Mouse (Mus musculus) olfactory bulb, adult 2 months (tissue): ENCODE measurements around the gene Cdyl2. TPM values are rescaled to one million over a fixed set of nuclear protein-coding genes. Genes with fewer than 3 reads are reported as not detected.

Experiments used
- H3K27ac ChIP-seq: fragments of 200-500 bp; 2 replicates; pipeline ENCODE4 v1.5.1; 2012; ENCODE audit warnings: low read depth, low read length; ENCODE audit not compliant: insufficient read depth
- H3K4me1 ChIP-seq: fragments of 200-500 bp; 2 replicates; pipeline ENCODE4 v1.6.1; 2012; ENCODE audit warnings: low read length; ENCODE audit not compliant: control insufficient read depth, insufficient read depth
- H3K4me3 ChIP-seq: fragments of 200-500 bp; 2 replicates; pipeline ENCODE4 v1.5.1; 2012; ENCODE audit warnings: mild to moderate bottlenecking, low read depth, low read length, moderate library complexity; ENCODE audit not compliant: insufficient read depth
- CTCF ChIP-seq: fragments of 200-500 bp; IDR thresholded peaks from 2 replicates; pipeline ENCODE4 v1.5.1; 2012; ENCODE audit warnings: low read depth, mild to moderate bottlenecking, low read length, moderate library complexity; ENCODE audit not compliant: insufficient read depth
- POLR2A ChIP-seq: fragments of 200-500 bp; IDR thresholded peaks from 2 replicates; pipeline ENCODE4 v1.6.1; 2012; ENCODE audit warnings: mild to moderate bottlenecking, low read depth, low read length, moderate library complexity; ENCODE audit not compliant: insufficient read depth
- WGBS: fragments of 180-500 bp; shearing (Covaris S2); methylation state at CpG from one replicate; pipeline ENCODE4 v1.1.7; 2018; 5-methylcytosine and 5-hydroxymethylcytosine counted together
- polyA plus RNA-seq: library from polyadenylated mRNA; stranded (reverse); fragments of >200 nt; gene quantifications from 2 replicates; pipeline ENCODE4 v1.2.4, GENCODE M21; 2012; ENCODE audit warnings: low replicate concordance; ENCODE audit not compliant: missing spikeins, insufficient read depth, insufficient read length

The Cdyl2 gene
- polyA plus RNA-seq, 1 experiment: not detected

DNA sequence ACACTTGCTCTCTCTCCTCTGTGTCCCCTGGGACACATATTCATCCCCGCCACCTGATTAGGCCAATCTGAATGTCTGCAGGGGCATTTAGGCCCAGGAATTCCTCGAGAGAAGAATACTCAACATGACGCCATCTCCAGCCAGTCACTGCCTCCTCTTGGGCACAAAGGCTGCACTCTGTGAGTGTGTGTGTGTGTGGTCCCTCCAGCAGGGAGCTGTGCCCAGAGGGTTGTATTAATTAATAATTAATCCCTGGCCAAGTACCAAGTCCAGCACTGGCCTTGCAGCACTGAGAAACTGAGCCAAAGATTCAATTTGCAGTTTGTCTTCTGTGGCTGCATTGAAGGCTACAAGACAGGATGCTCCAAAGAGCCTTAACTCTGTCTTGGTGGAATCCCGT is 79.8 kb downstream of the Cdyl2 start:
- TF ChIP-seq CTCF: no peak
- Histone ChIP-seq H3K4me3 (no peak overlapping the region), H3K4me1 (no peaks in the 10 kb centered on the region), H3K27ac (no peak overlapping the region)
- WGBS: 49% methylated on average over 4 of the region's 4 CpGs

DNA sequence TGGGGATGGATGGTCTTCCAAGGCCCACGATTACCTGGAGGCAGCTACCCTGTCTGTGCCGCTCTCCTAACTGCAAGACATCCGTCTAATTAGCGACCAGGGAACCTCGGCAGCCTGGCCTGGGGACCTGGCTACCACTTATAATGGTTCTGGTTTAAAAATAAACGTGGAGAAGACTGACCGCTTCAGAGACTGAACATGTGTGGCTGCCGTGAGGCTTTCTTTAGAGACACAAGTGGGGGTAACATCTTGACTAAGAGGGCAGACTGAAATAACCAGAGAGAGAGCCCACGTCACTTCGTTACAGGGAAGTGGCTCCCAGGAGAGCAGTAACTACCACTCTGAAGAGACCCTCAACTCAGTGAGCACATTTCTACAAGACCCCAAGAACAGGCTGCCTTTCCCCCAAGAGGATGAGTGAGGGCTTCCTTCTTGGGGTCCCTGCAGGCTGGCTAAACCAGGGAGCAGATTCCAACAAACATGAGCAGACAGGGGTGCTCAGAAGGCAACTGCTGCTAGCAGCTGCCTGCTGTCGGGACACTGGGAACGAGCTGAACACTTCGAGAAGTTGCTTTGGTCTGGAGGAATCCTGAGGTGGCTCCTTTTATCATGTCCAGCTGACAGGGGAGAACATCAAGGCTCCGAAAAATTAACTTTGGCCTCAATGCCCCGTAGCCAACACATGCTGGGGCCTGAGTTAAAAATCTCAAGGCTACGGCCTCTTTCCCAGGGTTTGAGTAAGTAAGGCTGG is 82.6 kb downstream of the Cdyl2 start:
- Histone ChIP-seq H3K27ac (no peak overlapping the region), H3K4me3 (no peak overlapping the region), H3K4me1 (no peaks in the 10 kb centered on the region)
- TF ChIP-seq POLR2A: no peak
- TF ChIP-seq CTCF: no peak
- 88% methylated on average over 16 of the region's 16 CpGs for whole genome bisulfite sequencing

DNA sequence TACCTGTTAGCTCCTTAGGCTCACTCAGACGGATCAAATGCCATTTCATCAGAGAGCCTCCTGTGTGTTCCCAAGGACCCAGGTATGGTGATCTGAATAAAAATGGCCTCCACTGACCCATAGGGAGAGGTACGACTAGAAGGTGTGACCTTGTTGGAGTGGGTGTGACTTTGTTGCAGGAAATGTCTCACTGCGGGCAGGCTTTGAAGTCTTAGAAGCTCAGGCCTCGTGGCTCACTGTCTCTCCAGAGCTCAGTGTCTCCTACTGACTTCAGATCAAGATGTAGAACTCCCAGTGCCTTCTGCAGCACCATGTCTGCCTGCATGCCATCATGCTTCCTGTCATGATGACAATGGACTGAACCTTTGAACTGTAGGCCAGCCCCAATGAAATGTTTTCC is 87.4 kb downstream of the Cdyl2 start:
- H3K4me1 ChIP-seq: no peaks in the 10 kb centered on the region
- no peak for TF ChIP-seq CTCF
- no peak overlapping the region for H3K27ac ChIP-seq
- WGBS: 91% methylated on average over 4 of the region's 4 CpGs
- H3K4me3 ChIP-seq: no peak overlapping the region

DNA sequence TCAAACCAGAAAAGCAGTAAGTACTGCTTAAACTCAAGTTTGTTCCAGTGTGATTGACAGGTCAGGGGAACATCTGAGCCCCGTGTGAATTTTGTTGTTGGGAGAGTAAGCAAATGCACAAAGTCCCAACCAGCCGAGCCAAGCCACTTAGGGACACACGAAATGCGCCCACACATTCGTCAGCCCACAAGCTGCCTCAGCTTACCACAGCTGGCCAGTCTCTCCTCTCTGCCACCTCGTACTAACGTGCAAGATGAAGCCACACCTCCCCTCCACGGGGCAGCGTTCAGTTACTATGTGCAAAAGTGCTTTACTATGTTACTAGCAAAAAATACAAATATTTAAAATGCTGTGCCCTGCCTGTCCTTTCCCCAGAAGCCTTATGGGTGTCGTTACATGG is 91.9 kb downstream of the Cdyl2 start:
- no peaks in the 10 kb centered on the region for H3K4me1 ChIP-seq
- WGBS: 88% methylated on average over 10 of the region's 10 CpGs
- TF ChIP-seq POLR2A: no peak
- no peak for TF ChIP-seq CTCF
- H3K27ac ChIP-seq: no peak overlapping the region
- no peak overlapping the region for H3K4me3 ChIP-seq

GRCm38 (mm10) chr8:116637998-116638397 is 94.8 kb downstream of the Cdyl2 start:
- 75% methylated on average over 4 of the region's 4 CpGs for WGBS
- Histone ChIP-seq H3K4me1 (no peaks in the 10 kb centered on the region), H3K27ac (no peak overlapping the region), H3K4me3 (no peak overlapping the region)
- TF ChIP-seq POLR2A (no peak), CTCF (no peak)

DNA sequence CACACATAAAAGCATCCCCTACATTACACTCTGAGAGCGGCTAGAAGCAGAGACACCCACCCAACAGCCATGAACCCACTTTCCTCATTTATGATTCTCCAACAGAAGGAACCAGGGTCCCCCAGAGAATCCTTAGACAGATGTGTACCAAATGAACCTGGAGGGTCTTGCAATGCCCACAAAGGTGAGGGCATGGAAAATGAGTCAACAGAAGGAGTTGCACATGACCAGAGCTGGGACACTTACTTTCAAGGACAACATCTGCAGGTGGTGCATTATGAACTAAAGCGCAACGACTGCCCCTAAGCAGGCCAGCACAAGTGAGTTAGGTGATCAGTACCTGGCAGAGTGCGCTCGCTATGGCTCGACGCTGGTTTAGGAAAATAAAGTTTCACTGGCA is 95.6 kb downstream of the Cdyl2 start:
- Histone ChIP-seq H3K4me3 (no peak overlapping the region), H3K4me1 (no peaks in the 10 kb centered on the region), H3K27ac (no peak overlapping the region)
- TF ChIP-seq POLR2A (no peak), CTCF (no peak)
- 94% methylated on average over 7 of the region's 7 CpGs for WGBS

DNA sequence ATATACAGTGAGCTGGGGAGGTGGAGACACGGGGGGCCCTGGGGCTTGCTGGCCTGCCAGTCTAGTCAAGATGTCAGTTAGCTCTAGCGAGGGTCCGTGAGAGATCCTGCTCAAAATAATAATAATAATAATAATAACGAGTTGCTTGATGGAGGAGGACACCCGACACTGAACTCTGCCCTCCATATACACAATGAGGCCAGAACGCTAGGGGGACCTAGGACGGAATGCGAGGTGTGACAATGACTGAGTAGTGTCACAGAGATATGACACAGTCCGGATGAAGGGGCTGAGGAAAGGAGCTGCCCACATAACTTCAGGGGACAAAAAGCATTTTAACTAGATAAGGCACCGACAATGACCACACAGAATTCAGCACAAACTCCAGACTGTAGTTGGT is 96.4 kb downstream of the Cdyl2 start:
- H3K4me1 ChIP-seq: no peaks in the 10 kb centered on the region
- 91% methylated on average over 10 of the region's 10 CpGs for WGBS
- no peak overlapping the region for H3K27ac ChIP-seq
- TF ChIP-seq POLR2A (no peak), CTCF (no peak)
- H3K4me3 ChIP-seq: no peak overlapping the region

GRCm38 (mm10) chr8:116635972-116636371 is 96.8 kb downstream of the Cdyl2 start:
- H3K27ac ChIP-seq: no peak overlapping the region
- TF ChIP-seq POLR2A (no peak), CTCF (no peak)
- no peak overlapping the region for H3K4me3 ChIP-seq
- 90% methylated on average over 8 of the region's 8 CpGs for WGBS
- no peaks in the 10 kb centered on the region for H3K4me1 ChIP-seq

- Histone ChIP-seq H3K27ac (no peak overlapping the region), H3K4me1 (no peaks in the 10 kb centered on the region), H3K4me3 (no peak overlapping the region)
- 93% methylated on average over 13 of the region's 13 CpGs for WGBS
- TF ChIP-seq CTCF (no peak), POLR2A (no peak)
These were observed 97.5 kb downstream of the Cdyl2 start for GRCm38 (mm10) chr8:116635261-116635660.

DNA sequence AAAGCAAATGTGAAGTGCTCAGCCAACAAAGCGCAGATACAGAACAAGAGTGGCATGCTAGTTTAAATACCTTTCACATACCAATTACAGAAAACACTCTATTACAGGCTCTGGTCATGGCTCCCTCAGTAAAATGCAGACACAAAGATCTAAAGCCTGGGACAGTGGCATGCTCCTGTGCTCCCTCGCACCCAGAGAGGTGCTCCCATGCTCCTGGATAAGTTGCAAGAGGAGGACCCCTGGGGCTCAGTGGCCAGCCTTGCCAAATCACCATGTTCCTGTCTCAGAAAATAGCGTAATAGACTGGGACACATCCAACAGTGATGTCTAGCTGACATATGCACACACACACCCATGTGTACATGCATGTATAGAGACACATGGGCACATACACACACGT is 98.4 kb downstream of the Cdyl2 start:
- Histone ChIP-seq H3K4me1 (no peaks in the 10 kb centered on the region), H3K4me3 (no peak overlapping the region), H3K27ac (no peak overlapping the region)
- 98% methylated on average over 4 of the region's 4 CpGs for WGBS
- no peak for TF ChIP-seq CTCF
- no peak for TF ChIP-seq POLR2A
